Mouse (Mus musculus): ENCODE results near the gene Arl5a. TPM values are rescaled to one million over a fixed set of nuclear protein-coding genes. Genes with fewer than 3 reads are reported as not detected.
A peak's percentile ranks its signal among the peaks of the same experiment; 100 is the strongest.

Arl5a gene
- polyA plus RNA-seq, 1 experiment from 2014 or later = 21.9 TPM

DNA sequence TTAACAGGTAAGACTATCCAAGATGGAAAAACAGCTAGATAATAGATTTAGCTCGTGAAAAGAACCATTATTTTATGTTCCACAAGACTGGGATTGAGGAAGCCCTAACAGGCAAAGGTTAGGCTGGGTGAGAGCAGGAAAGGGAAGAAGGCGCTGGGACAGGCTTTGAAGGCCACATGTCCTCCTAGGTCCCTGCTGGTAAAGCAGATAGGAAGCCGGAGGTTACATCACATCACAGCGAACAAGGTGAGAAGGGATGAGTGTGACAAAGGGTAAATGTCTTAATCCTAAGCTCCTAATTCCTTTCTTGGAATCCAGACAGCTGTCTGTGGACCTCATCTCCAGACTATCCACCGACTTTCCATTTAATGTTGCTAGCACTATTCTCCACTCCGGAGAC, 5.4 kb downstream of the Arl5a start:
- no peak for DNase-seq
- H3K4me3 ChIP-seq (ENCODE audit: low read depth, low read length) = no peak overlapping the region
- no peaks in the 10 kb centered on the region for H3K9me3 ChIP-seq (ENCODE audit: low read length)
- no peak for ATAC-seq
- H3K4me2 ChIP-seq (ENCODE audit: low read depth, low read length) = peak overlapping the region; percentile 44
- H3K36me3 ChIP-seq (replicated peaks; ENCODE audit: insufficient read depth, low read length) = peaks cover 9% of the 10 kb centered on the region
- WGBS (ENCODE audit: insufficient replicate concordance) = 50% methylated on average over 6 of the region's 6 CpGs
- no peaks in the 10 kb centered on the region for H3K27me3 ChIP-seq (ENCODE audit: insufficient read depth, low read length)
- H3K9ac ChIP-seq (replicated peaks) = peak overlapping the region; percentile 42; the same call in 1 of the 2 replicates
- peaks cover 23% of the 10 kb centered on the region for H3K4me1 ChIP-seq (ENCODE audit: insufficient read depth)
- peak overlapping the region; percentile 95 for H3K27ac ChIP-seq (ENCODE audit: low read depth)
- TF ChIP-seq CTCF (IDR thresholded peaks at IDR 0.05; ENCODE audit: low read depth) = no peak
- TF ChIP-seq EP300 (IDR thresholded peaks at IDR 0.05; ENCODE audit: low read depth) = no peak

DNA sequence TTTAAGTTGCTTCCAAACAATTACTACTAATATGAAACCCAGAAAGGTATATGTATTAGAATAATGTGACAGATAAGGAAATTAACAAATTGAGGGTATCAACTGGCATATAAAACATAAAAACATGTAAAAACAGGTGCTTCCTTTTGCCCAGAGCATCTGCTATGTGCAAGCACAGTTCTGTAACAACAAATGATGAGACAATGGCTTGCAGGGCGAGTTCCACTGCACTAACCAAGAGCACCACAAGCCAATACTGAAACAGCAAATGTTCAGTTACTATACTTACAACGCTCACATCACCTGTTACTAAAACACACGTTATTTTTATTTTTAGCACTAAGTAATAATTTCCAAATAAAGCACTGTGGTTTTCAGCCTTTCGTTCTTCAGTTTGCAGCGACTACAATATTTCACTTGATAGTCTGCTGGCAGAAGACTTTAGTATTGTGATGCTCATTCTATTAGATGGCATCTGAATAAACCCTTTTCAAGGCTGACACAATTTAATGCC, 12.1 kb downstream of the Arl5a start:
- H3K27ac ChIP-seq (ENCODE audit: low read depth) = no peak overlapping the region
- WGBS (ENCODE audit: insufficient replicate concordance) = 90% methylated on average over 5 of the region's 5 CpGs
- H3K4me2 ChIP-seq (ENCODE audit: low read depth, low read length) = no peak overlapping the region
- H3K4me1 ChIP-seq (ENCODE audit: insufficient read depth) = peaks cover 4% of the 10 kb centered on the region; the same call in 1 of the 2 replicates
- no peak overlapping the region for H3K9ac ChIP-seq (replicated peaks)
- H3K9me3 ChIP-seq (ENCODE audit: low read length) = peaks cover 3% of the 10 kb centered on the region; the same call in 1 of the 2 replicates
- no peak overlapping the region for H3K4me3 ChIP-seq (ENCODE audit: low read depth, low read length)
- TF ChIP-seq CTCF (IDR thresholded peaks at IDR 0.05; ENCODE audit: low read depth) = no peak
- DNase-seq (no peak), ATAC-seq (no peak)
- H3K36me3 ChIP-seq (replicated peaks; ENCODE audit: insufficient read depth, low read length) = peaks cover 46% of the 10 kb centered on the region
- H3K27me3 ChIP-seq (ENCODE audit: insufficient read depth, low read length) = no peaks in the 10 kb centered on the region

DNA sequence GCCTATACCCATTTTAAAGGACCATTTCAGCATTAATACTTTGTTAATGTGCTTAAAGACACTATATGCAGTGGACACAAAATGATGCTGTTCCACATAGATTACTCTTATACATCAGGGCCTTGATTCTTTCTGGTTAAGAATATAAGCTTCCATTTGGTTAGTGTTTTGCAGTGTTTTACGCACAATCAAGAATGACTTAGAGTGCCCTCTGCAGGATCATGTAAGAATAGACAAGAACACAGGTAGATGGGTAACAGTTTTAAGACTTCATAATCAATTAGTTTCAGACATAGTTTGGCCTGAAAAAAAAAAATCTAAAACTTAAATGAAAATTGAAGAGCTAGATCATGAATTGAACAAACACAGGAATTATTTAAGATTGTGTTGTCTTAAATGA, 18.2 kb downstream of the Arl5a start:
- no peaks in the 10 kb centered on the region for H3K27me3 ChIP-seq (ENCODE audit: insufficient read depth, low read length)
- peaks cover 3% of the 10 kb centered on the region; the same call in 1 of the 2 replicates for H3K9me3 ChIP-seq (ENCODE audit: low read length)
- WGBS (ENCODE audit: insufficient replicate concordance) = 67% methylated on average over 1 of the region's 1 CpGs
- ATAC-seq (no peak), DNase-seq (no peak)
- H3K27ac ChIP-seq (ENCODE audit: low read depth) = no peak overlapping the region
- H3K4me2 ChIP-seq (ENCODE audit: low read depth, low read length) = no peak overlapping the region
- no peaks in the 10 kb centered on the region for H3K4me1 ChIP-seq (ENCODE audit: insufficient read depth)
- H3K4me3 ChIP-seq (ENCODE audit: low read depth, low read length) = no peak overlapping the region
- H3K9ac ChIP-seq (replicated peaks) = no peak overlapping the region
- peaks cover 67% of the 10 kb centered on the region for H3K36me3 ChIP-seq (replicated peaks; ENCODE audit: insufficient read depth, low read length)
- no peak for TF ChIP-seq EP300 (IDR thresholded peaks at IDR 0.05; ENCODE audit: low read depth)
- peak; percentile 57 for TF ChIP-seq CTCF (IDR thresholded peaks at IDR 0.05; ENCODE audit: low read depth)

DNA sequence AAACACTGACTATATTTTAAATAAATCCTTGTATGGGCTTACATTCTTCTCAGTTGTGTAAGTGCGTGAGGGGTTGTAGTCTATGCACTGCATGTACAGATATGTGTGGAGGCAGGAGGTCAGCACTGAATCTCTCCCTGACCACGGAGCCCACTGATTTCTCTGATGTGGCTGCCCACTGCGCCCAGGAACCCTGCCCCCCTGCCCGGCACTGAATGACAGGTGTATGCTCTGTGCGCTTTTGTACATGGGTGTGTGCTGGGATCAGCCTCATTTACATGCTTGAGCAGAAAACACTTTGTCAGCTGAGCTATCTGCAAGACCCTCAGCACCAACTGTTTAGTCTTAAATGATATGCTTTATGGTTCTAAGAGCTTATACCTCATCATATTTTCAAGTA, 19.5 kb downstream of the Arl5a start:
- 94% methylated on average over 5 of the region's 5 CpGs for WGBS (ENCODE audit: insufficient replicate concordance)
- ATAC-seq (no peak), DNase-seq (no peak)
- Histone ChIP-seq H3K4me3 (ENCODE audit: low read depth, low read length) (no peak overlapping the region), H3K4me2 (ENCODE audit: low read depth, low read length) (no peak overlapping the region), H3K4me1 (ENCODE audit: insufficient read depth) (no peaks in the 10 kb centered on the region), H3K9ac (replicated peaks) (no peak overlapping the region), H3K36me3 (replicated peaks; ENCODE audit: insufficient read depth, low read length) (peaks cover 57% of the 10 kb centered on the region), H3K9me3 (ENCODE audit: low read length) (peaks cover 2% of the 10 kb centered on the region; the same call in 1 of the 2 replicates), H3K27me3 (ENCODE audit: insufficient read depth, low read length) (no peaks in the 10 kb centered on the region), H3K27ac (ENCODE audit: low read depth) (no peak overlapping the region)
- TF ChIP-seq CTCF (IDR thresholded peaks at IDR 0.05; ENCODE audit: low read depth) (no peak), EP300 (IDR thresholded peaks at IDR 0.05; ENCODE audit: low read depth) (no peak)

DNA sequence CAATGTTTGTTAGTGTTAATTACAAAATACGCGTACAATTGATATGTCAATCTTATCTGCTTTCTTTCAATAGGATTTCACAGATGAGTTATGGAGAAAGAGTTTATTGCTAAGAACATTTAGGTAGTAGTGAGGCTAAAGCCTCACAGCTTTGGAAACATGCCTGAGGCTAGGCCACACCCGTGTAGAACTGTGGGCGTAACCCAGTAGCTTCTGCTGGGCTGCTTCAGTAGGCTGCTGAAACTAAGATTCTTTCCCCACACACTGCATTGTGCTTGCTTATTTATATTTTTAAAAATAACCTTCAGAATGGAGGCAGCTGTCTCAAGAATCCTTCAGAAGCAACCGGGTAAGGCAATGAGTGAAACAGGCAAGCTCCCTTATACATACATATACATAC, 30.2 kb downstream of the Arl5a start:
- no peak overlapping the region for H3K4me3 ChIP-seq (ENCODE audit: low read depth, low read length)
- H3K4me1 ChIP-seq (ENCODE audit: insufficient read depth) = no peaks in the 10 kb centered on the region
- no peaks in the 10 kb centered on the region for H3K27me3 ChIP-seq (ENCODE audit: insufficient read depth, low read length)
- no peak for TF ChIP-seq EP300 (IDR thresholded peaks at IDR 0.05; ENCODE audit: low read depth)
- TF ChIP-seq CTCF (IDR thresholded peaks at IDR 0.05; ENCODE audit: low read depth) = no peak
- DNase-seq (no peak), ATAC-seq (no peak)
- H3K9me3 ChIP-seq (ENCODE audit: low read length) = no peaks in the 10 kb centered on the region
- WGBS (ENCODE audit: insufficient replicate concordance) = 78% methylated on average over 5 of the region's 5 CpGs
- 0 out of 2 replicates have a peak, but pooled peaks cover 4% of the 10 kb centered on the region for H3K36me3 ChIP-seq (replicated peaks; ENCODE audit: insufficient read depth, low read length)
- H3K9ac ChIP-seq (replicated peaks) = no peak overlapping the region
- no peak overlapping the region for H3K27ac ChIP-seq (ENCODE audit: low read depth)
- no peak overlapping the region for H3K4me2 ChIP-seq (ENCODE audit: low read depth, low read length)

DNA sequence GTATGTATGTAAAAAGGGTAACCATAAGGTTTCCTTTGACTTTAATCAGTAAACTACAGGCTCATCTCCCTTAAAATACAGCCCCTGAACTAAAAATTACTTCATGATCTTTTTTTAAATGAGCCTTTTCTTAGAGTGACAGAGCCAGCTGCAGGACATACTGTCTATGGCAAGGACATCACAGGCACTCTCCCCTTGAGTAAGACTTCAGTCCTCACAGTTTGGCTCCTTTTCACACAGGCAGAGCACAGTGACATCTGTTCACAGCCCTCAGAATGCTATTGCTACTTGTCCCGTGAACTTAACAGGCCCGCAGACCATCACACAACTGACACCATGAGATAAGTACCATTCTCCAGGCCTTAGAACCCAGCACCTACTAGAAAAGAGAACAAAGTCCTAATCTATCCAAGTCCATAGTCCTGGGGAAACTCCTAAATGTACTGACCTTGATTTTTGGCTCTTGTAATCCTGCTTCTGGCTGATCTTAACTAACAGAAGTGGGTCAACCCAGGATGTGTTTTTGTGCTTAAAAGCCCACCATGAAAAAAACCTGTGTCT, 34.2 kb downstream of the Arl5a start:
- Histone ChIP-seq H3K27me3 (ENCODE audit: insufficient read depth, low read length) (no peaks in the 10 kb centered on the region), H3K27ac (ENCODE audit: low read depth) (no peak overlapping the region), H3K4me2 (ENCODE audit: low read depth, low read length) (no peak overlapping the region), H3K4me3 (ENCODE audit: low read depth, low read length) (no peak overlapping the region), H3K9me3 (ENCODE audit: low read length) (no peaks in the 10 kb centered on the region), H3K9ac (replicated peaks) (no peak overlapping the region), H3K4me1 (ENCODE audit: insufficient read depth) (0 out of 2 replicates have a peak, but pooled peaks cover 5% of the 10 kb centered on the region), H3K36me3 (replicated peaks; ENCODE audit: insufficient read depth, low read length) (no peaks in the 10 kb centered on the region)
- DNase-seq (no peak), ATAC-seq (no peak)
- TF ChIP-seq CTCF (IDR thresholded peaks at IDR 0.05; ENCODE audit: low read depth) (no peak), EP300 (IDR thresholded peaks at IDR 0.05; ENCODE audit: low read depth) (no peak)
- WGBS (ENCODE audit: insufficient replicate concordance) = 60% methylated on average over 2 of the region's 2 CpGs
